Mouse (Mus musculus) embryonic facial prominence, embryonic 11.5 days (tissue): ENCODE data around the gene Gm21680. TPM values are rescaled to one million over a fixed set of nuclear protein-coding genes. Genes with fewer than 3 reads are reported as not detected.
"Not testable (repeated sequence)": the region's sequence is repeated elsewhere in the genome, so short reads cannot be mapped to it uniquely, and the experiment has no call there.

Experiments used
- ATAC-seq: fragments of 200-750 bp; cut with Nextera tagmentation; replicated peaks from 2 replicates; pipeline ENCODE4 v1.8.0; 2017; ENCODE audit warnings: low read depth; ENCODE audit not compliant: insufficient number of reproducible peaks, low FRiP score, low TSS enrichment
- DNase-seq: peaks from one replicate; pipeline ENCODE4 v3.0.0-alpha.2; 2015; ENCODE audit warnings: low spot score
- H3K27ac ChIP-seq: fragments of 300-500 bp; sonication (generic); replicated peaks from 2 replicates; pipeline ENCODE4 v1.5.1; 2014; ENCODE audit warnings: mild to moderate bottlenecking, low read depth, low read length, control low read depth
- H3K27me3 ChIP-seq: fragments of 300-500 bp; sonication (generic); 2 replicates; pipeline ENCODE4 v1.6.1; 2014; ENCODE audit warnings: mild to moderate bottlenecking, low read length, moderate library complexity, mixed read lengths; ENCODE audit not compliant: control insufficient read depth, insufficient read depth
- H3K36me3 ChIP-seq: fragments of 300-500 bp; sonication (generic); replicated peaks from 2 replicates; pipeline ENCODE4 v1.6.1; 2014; ENCODE audit warnings: low read depth, mild to moderate bottlenecking, low read length, moderate library complexity, mixed read lengths; ENCODE audit not compliant: control insufficient read depth, insufficient read depth
- H3K4me1 ChIP-seq: fragments of 300-500 bp; sonication (generic); 2 replicates; pipeline ENCODE4 v1.6.1; 2014; ENCODE audit warnings: low read length, mixed read lengths; ENCODE audit not compliant: control insufficient read depth, insufficient read depth
- H3K4me2 ChIP-seq: fragments of 300-500 bp; sonication (generic); 2 replicates; pipeline ENCODE4 v1.6.1; 2014; ENCODE audit warnings: low read depth, mild to moderate bottlenecking, control low read depth, low read length, moderate library complexity
- H3K4me3 ChIP-seq: fragments of 300-500 bp; sonication (generic); 2 replicates; pipeline ENCODE4 v1.5.1; 2014; ENCODE audit warnings: low read depth, low read length, control low read depth
- H3K9ac ChIP-seq: fragments of 300-500 bp; sonication (generic); replicated peaks from 2 replicates; pipeline ENCODE4 v1.6.1; 2014; ENCODE audit warnings: mild to moderate bottlenecking, control low read depth, low read length
- H3K9me3 ChIP-seq: fragments of 300-500 bp; sonication (generic); replicated peaks from 2 replicates; pipeline ENCODE4 v1.6.1; 2016; ENCODE audit warnings: mild to moderate bottlenecking, low read length, inconsistent platforms, mixed read lengths; ENCODE audit not compliant: control insufficient read depth
- WGBS: fragments of 180-500 bp; shearing (Covaris S2); extraction: QIAGEN DNeasy Blood & Tissue Kit; methylation state at CpG from one replicate; pipeline ENCODE4 v1.1.7; 2014; 5-methylcytosine and 5-hydroxymethylcytosine counted together
- polyA plus RNA-seq: library from polyadenylated mRNA; unstranded; fragments of >200 nt; fragmentation: Nextera tagmentation; extraction: Ambion mirVana; gene quantifications from 2 replicates; pipeline ENCODE4 v1.2.1, GENCODE M21; 2014

Gene Gm21680
- polyA plus RNA-seq, 1 experiment from 2014 or later, result not detected

DNA sequence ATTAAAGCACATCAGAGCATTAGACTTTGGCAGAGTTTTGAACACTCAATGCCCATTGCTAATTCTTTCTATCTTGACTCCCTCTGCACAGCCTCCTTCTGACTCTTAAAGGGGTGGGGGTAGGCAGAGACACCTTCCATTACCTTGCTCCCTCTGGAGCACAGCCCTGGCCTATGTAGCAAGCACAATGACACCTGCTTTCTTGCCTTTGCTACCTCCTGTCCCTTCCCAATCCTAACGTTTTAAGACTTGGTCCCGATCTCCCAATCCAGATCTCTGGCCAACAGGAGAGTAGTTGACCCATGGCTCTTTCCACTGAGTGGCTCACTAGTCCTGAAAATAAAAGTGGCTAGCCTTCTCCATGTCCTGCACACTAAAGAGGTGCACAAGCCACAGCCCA lies 27.1 kb downstream of the Gm21680 start:
- not testable (repeated sequence) for H3K36me3 ChIP-seq, H3K4me1 ChIP-seq, H3K9me3 ChIP-seq, H3K4me3 ChIP-seq, ATAC-seq, H3K27me3 ChIP-seq, H3K4me2 ChIP-seq, DNase-seq, H3K9ac ChIP-seq, H3K27ac ChIP-seq
- WGBS, result 81% methylated on average over 2 of the region's 2 CpGs

GRCm38 (mm10) chr5:25942281-25942680 lies 30.2 kb downstream of the Gm21680 start, which contains the start of gene Gm21663:
Gene Gm21663, minus strand, starts transcription at chr5:25942381.
- not testable (repeated sequence) for H3K4me3 ChIP-seq, DNase-seq, H3K9me3 ChIP-seq, H3K36me3 ChIP-seq, H3K4me1 ChIP-seq, H3K27ac ChIP-seq, ATAC-seq, H3K27me3 ChIP-seq, H3K4me2 ChIP-seq, H3K9ac ChIP-seq
- WGBS, result 51% methylated on average over 2 of the region's 2 CpGs

Other genes starting within 250 kb of the Gm21680 start
- 5.8 and 7.4 TPM in 2 replicates for gene Actr3b, start 212.7 kb downstream of the Gm21680 start, polyA plus RNA-seq
- gene Gm21663, start 30.3 kb downstream of the Gm21680 start, polyA plus RNA-seq, result not detected in 2 replicates
- not detected in 2 replicates for gene Gm21671, start 18.2 kb downstream of the Gm21680 start, polyA plus RNA-seq
- not detected in 2 replicates for gene Gm21698, start 16.0 kb upstream of the Gm21680 start, polyA plus RNA-seq
- gene Gm1979, start 32.1 kb upstream of the Gm21680 start, polyA plus RNA-seq, result not detected in 2 replicates
- not detected in 2 replicates for gene Gm5862, start 50.3 kb upstream of the Gm21680 start, polyA plus RNA-seq
- not detected in 2 replicates for gene Speer4a, start 66.9 kb upstream of the Gm21680 start, polyA plus RNA-seq
- not detected in 2 replicates for gene Gm7347, start 85.9 kb upstream of the Gm21680 start, polyA plus RNA-seq
- not detected in 2 replicates for gene Gm10471, start 116.6 kb upstream of the Gm21680 start, polyA plus RNA-seq
- not detected in 2 replicates for gene 5031410I06Rik, start 132.7 kb upstream of the Gm21680 start, polyA plus RNA-seq
- gene Gm10220, start 148.8 kb upstream of the Gm21680 start, polyA plus RNA-seq, result not detected in 2 replicates